Mouse (Mus musculus) left cerebral cortex, adult 11 months (tissue): Measurements from ENCODE around the gene Gm28043.
"Not testable (repeated sequence)": the region's sequence is repeated elsewhere in the genome, so short reads cannot be mapped to it uniquely, and the experiment has no call there.

Experiments
- DNase-seq: peaks from one replicate; pipeline ENCODE4 v3.0.0; 2022; ENCODE audit warnings: low spot score

Gene Gm28043

GRCm38 (mm10) chr17:29614115-29615023, at the start of gene Gm28043, which contains the start of gene Rnf8:
TSS of gene Gm28043 (plus strand) at chr17:29614876.
TSS of gene Rnf8 (plus strand) at chr17:29614790.
- DNase-seq, result peak; percentile 87

- no peak for DNase-seq
Observed at GRCm38 (mm10) chr17:29565521-29565920, 49.2 kb upstream of the Gm28043 start.

GRCm38 (mm10) chr17:29568435-29568834, 46.2 kb upstream of the Gm28043 start:
- no peak for DNase-seq

- no peak for DNase-seq
Observed at GRCm38 (mm10) chr17:29569831-29570230, 44.8 kb upstream of the Gm28043 start.

GRCm38 (mm10) chr17:29579579-29580126, 35.0 kb upstream of the Gm28043 start:
- DNase-seq, result no peak

GRCm38 (mm10) chr17:29583569-29583968, 31.1 kb upstream of the Gm28043 start:
- DNase-seq, result no peak

- DNase-seq, result no peak
Observed at GRCm38 (mm10) chr17:29584306-29584705, 30.4 kb upstream of the Gm28043 start.

- no peak for DNase-seq
Observed at GRCm38 (mm10) chr17:29584737-29585136, 29.9 kb upstream of the Gm28043 start.

GRCm38 (mm10) chr17:29585446-29585845, 29.2 kb upstream of the Gm28043 start:
- DNase-seq, result no peak

- no peak for DNase-seq
Observed at GRCm38 (mm10) chr17:29586921-29587320, 27.8 kb upstream of the Gm28043 start.

- DNase-seq, result no peak
Observed at GRCm38 (mm10) chr17:29589221-29589898, 25.3 kb upstream of the Gm28043 start.

- no peak for DNase-seq
Observed at GRCm38 (mm10) chr17:29595891-29596770, 18.5 kb upstream of the Gm28043 start.

- no peak for DNase-seq
Observed at GRCm38 (mm10) chr17:29596771-29597132, 17.9 kb upstream of the Gm28043 start.

- no peak for DNase-seq
Observed at GRCm38 (mm10) chr17:29599051-29599450, 15.6 kb upstream of the Gm28043 start.

GRCm38 (mm10) chr17:29599537-29599936, 15.1 kb upstream of the Gm28043 start:
- DNase-seq, result no peak

- no peak for DNase-seq
Observed at GRCm38 (mm10) chr17:29601391-29601790, 13.3 kb upstream of the Gm28043 start.

GRCm38 (mm10) chr17:29603283-29603682, 11.4 kb upstream of the Gm28043 start:
- DNase-seq, result peak; percentile 62

- not testable (repeated sequence) for DNase-seq
Observed at GRCm38 (mm10) chr17:29613453-29613852, 1.2 kb upstream of the Gm28043 start.

- no peak for DNase-seq
Observed at GRCm38 (mm10) chr17:29615024-29615551, 412 bp downstream of the Gm28043 start.

GRCm38 (mm10) chr17:29615616-29616015, 940 bp downstream of the Gm28043 start:
- DNase-seq, result no peak

GRCm38 (mm10) chr17:29619231-29619630, 4.6 kb downstream of the Gm28043 start:
- DNase-seq, result no peak

- DNase-seq, result no peak
Observed at GRCm38 (mm10) chr17:29623488-29623887, 8.8 kb downstream of the Gm28043 start.
